Mouse (Mus musculus): ENCODE data around the gene Igflr1.

DNA sequence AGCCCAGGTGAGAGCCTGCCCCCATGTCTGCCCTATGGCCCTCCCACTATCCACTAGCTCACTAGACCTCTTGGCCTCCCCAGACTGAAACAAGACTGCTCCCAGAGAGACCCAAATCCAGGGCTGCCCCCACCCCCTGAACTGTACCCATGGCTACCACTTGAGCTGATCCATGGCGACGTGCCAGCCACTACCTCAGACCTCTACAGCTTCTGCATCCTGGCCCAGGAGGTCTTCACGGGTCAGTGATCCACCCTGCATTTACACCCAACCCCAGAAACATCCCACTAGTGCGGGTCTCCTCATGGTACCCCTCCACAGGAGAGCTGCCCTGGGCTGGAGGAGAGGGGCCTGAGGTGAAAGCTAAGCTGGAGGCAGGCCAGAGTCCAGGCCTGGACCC lies 44.8 kb upstream of the Igflr1 start:
- TF ChIP-seq CTCF (IDR thresholded peaks at IDR 0.05; ENCODE audit: control insufficient read depth, insufficient read depth, insufficient read length) (no peak), MAX (IDR thresholded peaks at IDR 0.05) (no peak), USF1 (IDR thresholded peaks at IDR 0.05; ENCODE audit: low read depth) (no peak)

Measured in C2C12 (cell line).